9 mouse cellular contexts compared by ENCODE assay signal in the genomic region with DNA sequence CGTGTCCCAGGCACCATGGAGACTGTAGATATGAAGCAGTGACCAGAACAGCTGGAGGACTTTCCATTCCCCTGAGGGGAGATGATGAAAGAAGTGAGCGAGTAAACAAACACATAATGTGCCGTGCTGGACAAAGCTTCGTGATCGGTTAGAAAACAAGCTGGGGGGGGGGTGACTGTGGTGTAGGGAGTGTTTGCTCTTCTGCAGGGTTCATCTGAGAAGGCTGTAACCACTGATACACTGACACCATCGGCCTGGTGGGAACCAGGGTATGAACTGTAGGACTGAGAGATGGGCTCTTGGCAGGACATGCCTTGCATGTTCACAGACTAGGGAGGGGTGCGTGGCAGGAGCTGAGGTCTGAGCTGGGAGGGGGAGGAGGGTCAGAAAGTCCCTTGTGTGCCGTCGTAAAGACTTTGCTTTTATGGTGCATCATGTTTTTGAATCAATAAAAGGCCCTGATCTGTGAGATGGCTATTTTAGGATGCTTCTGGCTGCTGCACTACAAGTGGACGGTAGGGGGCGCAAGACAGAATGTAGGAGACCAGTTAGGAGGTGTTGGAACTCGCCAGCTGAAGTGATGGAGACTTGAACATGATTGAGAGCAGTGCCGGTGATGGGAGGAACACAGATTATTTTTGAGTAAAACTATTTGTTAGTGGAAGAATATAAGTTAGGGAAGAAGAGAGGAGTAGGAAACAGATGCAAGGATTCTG.
DNase-seq lines count a peak whose midpoint lies in the region; ATAC-seq and TF ChIP-seq lines count a peak whose summit lies in the region.
"Had no signal": no experiment of that assay in that cellular context is flagged by ENCODE, and none has a peak within 500 bp of the region (broad histone marks: within the 10 kb centered on the region; RNA-seq: fewer than 3 reads in every experiment).

No protein-coding gene starts in this region.

- peak; percentile 55 for TF ChIP-seq CTCF in forebrain, postnatal 0 days (IDR thresholded peaks at IDR 0.05; ENCODE audit: low read depth)

- no peaks in the 10 kb centered on the region for H3K27me3 ChIP-seq in forebrain, postnatal 0 days (ENCODE audit: insufficient read depth, low read length)
- H3K27me3 ChIP-seq in forebrain, embryonic 16.5 days (replicated peaks; ENCODE audit: control insufficient read depth, insufficient read depth, low read length): no peaks in the 10 kb centered on the region
- H3K27me3 ChIP-seq in neural tube, embryonic 15.5 days (replicated peaks): no peaks in the 10 kb centered on the region
- no peaks in the 10 kb centered on the region for H3K27me3 ChIP-seq in stomach, embryonic 15.5 days (replicated peaks)
- H3K27me3 ChIP-seq: neural tube, embryonic 13.5 days had no signal

- H3K27ac ChIP-seq in forebrain, postnatal 0 days (ENCODE audit: low read depth, low read length): no peak overlapping the region
- H3K27ac ChIP-seq in forebrain, embryonic 16.5 days (ENCODE audit: low read length): no peak overlapping the region
- H3K27ac ChIP-seq in neural tube, embryonic 15.5 days (replicated peaks): no peak overlapping the region
- no peak overlapping the region for H3K27ac ChIP-seq in stomach, embryonic 15.5 days
- H3K27ac ChIP-seq: neural tube, embryonic 13.5 days had no signal

- no peak overlapping the region for H3K9ac ChIP-seq in forebrain, postnatal 0 days
- no peak overlapping the region for H3K9ac ChIP-seq in forebrain, embryonic 16.5 days (replicated peaks; ENCODE audit: low read depth, low read length)
- H3K9ac ChIP-seq in neural tube, embryonic 15.5 days (replicated peaks): no peak overlapping the region
- H3K9ac ChIP-seq in stomach, embryonic 15.5 days: no peak overlapping the region
- H3K9ac ChIP-seq: neural tube, embryonic 13.5 days had no signal

- no peaks in the 10 kb centered on the region for H3K9me3 ChIP-seq in forebrain, postnatal 0 days (ENCODE audit: low read length)
- H3K9me3 ChIP-seq in forebrain, embryonic 16.5 days (ENCODE audit: control insufficient read depth, low read length): no peaks in the 10 kb centered on the region
- H3K9me3 ChIP-seq in neural tube, embryonic 15.5 days (replicated peaks): no peaks in the 10 kb centered on the region
- H3K9me3 ChIP-seq in stomach, embryonic 15.5 days: no peaks in the 10 kb centered on the region
- H3K9me3 ChIP-seq: neural tube, embryonic 13.5 days had no signal

- H3K36me3 ChIP-seq in forebrain, postnatal 0 days (ENCODE audit: insufficient read depth): no peaks in the 10 kb centered on the region
- no peaks in the 10 kb centered on the region for H3K36me3 ChIP-seq in forebrain, embryonic 16.5 days (ENCODE audit: control insufficient read depth, insufficient read depth)
- no peaks in the 10 kb centered on the region for H3K36me3 ChIP-seq in neural tube, embryonic 15.5 days
- H3K36me3 ChIP-seq in stomach, embryonic 15.5 days: no peaks in the 10 kb centered on the region
- H3K36me3 ChIP-seq: neural tube, embryonic 13.5 days had no signal

- no peak for ATAC-seq in forebrain, postnatal 0 days
- ATAC-seq in forebrain, embryonic 16.5 days: no peak
- ATAC-seq in neural tube, embryonic 15.5 days (ENCODE audit: low FRiP score): no peak
- peak; percentile 50; the same call in 1 of the 2 replicates for ATAC-seq in stomach, embryonic 15.5 days (ENCODE audit: insufficient read depth, low FRiP score, low read depth)

- 67% methylated on average over 13 of the region's 13 CpGs for WGBS in forebrain, postnatal 0 days
- 67% methylated on average over 13 of the region's 13 CpGs for WGBS in forebrain, embryonic 16.5 days
- 61% methylated on average over 13 of the region's 13 CpGs for WGBS in neural tube, embryonic 15.5 days
- whole genome bisulfite sequencing in stomach, embryonic 15.5 days: 42% methylated on average over 13 of the region's 13 CpGs

- DNase-seq in forebrain, postnatal 0 days: no peak
- peak; percentile 50 for DNase-seq in neural tube, embryonic 10.5 days (ENCODE audit: extremely low spot score, low spot score)
- peak; percentile 69 to 72 for DNase-seq in cerebellum, postnatal 14 days
- peak; percentile 55 to 58 for DNase-seq in kidney, postnatal 4 days
- no peak for DNase-seq in ovary, adult 18-20 months (ENCODE audit: low spot score)

- H3K4me1 ChIP-seq in forebrain, postnatal 0 days (ENCODE audit: insufficient read depth): no peaks in the 10 kb centered on the region
- no peaks in the 10 kb centered on the region for H3K4me1 ChIP-seq in forebrain, embryonic 16.5 days (replicated peaks; ENCODE audit: control insufficient read depth, insufficient read depth, low read length)
- H3K4me1 ChIP-seq in neural tube, embryonic 15.5 days: no peaks in the 10 kb centered on the region
- H3K4me1 ChIP-seq in stomach, embryonic 15.5 days: no peaks in the 10 kb centered on the region
- H3K4me1 ChIP-seq: neural tube, embryonic 13.5 days had no signal

- no peak overlapping the region for H3K4me3 ChIP-seq in forebrain, postnatal 0 days (ENCODE audit: low read depth, low read length)
- H3K4me3 ChIP-seq in forebrain, embryonic 16.5 days (replicated peaks; ENCODE audit: low read length): no peak overlapping the region
- no peak overlapping the region for H3K4me3 ChIP-seq in neural tube, embryonic 15.5 days (replicated peaks)
- H3K4me3 ChIP-seq in stomach, embryonic 15.5 days (replicated peaks): no peak overlapping the region
- H3K4me3 ChIP-seq: neural tube, embryonic 13.5 days had no signal

- no peak overlapping the region for H3K4me2 ChIP-seq in forebrain, postnatal 0 days (ENCODE audit: low read depth)
- H3K4me2 ChIP-seq in forebrain, embryonic 16.5 days (ENCODE audit: low read length): no peak overlapping the region
- no peak overlapping the region for H3K4me2 ChIP-seq in neural tube, embryonic 15.5 days
- H3K4me2 ChIP-seq in stomach, embryonic 15.5 days: no peak overlapping the region
- H3K4me2 ChIP-seq: neural tube, embryonic 13.5 days had no signal

Comparison
In these comparisons a context has a peak if more than half of its experiments do, and no peak if none do; other contexts are left out.
1. DNase-seq: peak in neural tube, embryonic 10.5 days (single experiment), cerebellum, postnatal 14 days (2 of 2) and kidney, postnatal 4 days (2 of 2); none in forebrain, postnatal 0 days (single experiment) and ovary, adult 18-20 months (single experiment).